Mouse (Mus musculus): ENCODE results near the gene Eif4a2. TPM values are rescaled to one million over a fixed set of nuclear protein-coding genes. Genes with fewer than 3 reads are reported as not detected.

The Eif4a2 gene
- polyA plus RNA-seq, 1 experiment from 2014 or later: 270 TPM

GRCm38 (mm10) chr16:23158292-23158691 is 51.0 kb downstream of the Eif4a2 start:
- H3K4me3 ChIP-seq (ENCODE audit: low read depth, low read length): no peak overlapping the region
- no peak overlapping the region for H3K4me2 ChIP-seq (replicated peaks; ENCODE audit: low read depth, low read length)
- ATAC-seq (ENCODE audit: insufficient number of reproducible peaks, insufficient read depth, low FRiP score, low read depth): no peak
- no peak overlapping the region for H3K27ac ChIP-seq (ENCODE audit: low read length)
- H3K4me1 ChIP-seq (ENCODE audit: control insufficient read depth, insufficient read depth, low read length): no peaks in the 10 kb centered on the region
- H3K9ac ChIP-seq (replicated peaks; ENCODE audit: low read depth, low read length): no peak overlapping the region
- H3K9me3 ChIP-seq (ENCODE audit: control insufficient read depth, low read depth, low read length): no peaks in the 10 kb centered on the region
- no peaks in the 10 kb centered on the region for H3K27me3 ChIP-seq (ENCODE audit: control insufficient read depth, insufficient read depth, low read length)
- WGBS: 93% methylated on average over 7 of the region's 7 CpGs
- H3K36me3 ChIP-seq (ENCODE audit: control insufficient read depth, insufficient read depth, low read length): no peaks in the 10 kb centered on the region

- no peaks in the 10 kb centered on the region for H3K9me3 ChIP-seq (ENCODE audit: control insufficient read depth, low read depth, low read length)
- no peak for ATAC-seq (ENCODE audit: insufficient number of reproducible peaks, insufficient read depth, low FRiP score, low read depth)
- no peak overlapping the region for H3K4me2 ChIP-seq (replicated peaks; ENCODE audit: low read depth, low read length)
- H3K36me3 ChIP-seq (ENCODE audit: control insufficient read depth, insufficient read depth, low read length): no peaks in the 10 kb centered on the region
- WGBS: 41% methylated on average over 2 of the region's 2 CpGs
- H3K4me3 ChIP-seq (ENCODE audit: low read depth, low read length): no peak overlapping the region
- H3K4me1 ChIP-seq (ENCODE audit: control insufficient read depth, insufficient read depth, low read length): no peaks in the 10 kb centered on the region
- no peak overlapping the region for H3K9ac ChIP-seq (replicated peaks; ENCODE audit: low read depth, low read length)
- no peaks in the 10 kb centered on the region for H3K27me3 ChIP-seq (ENCODE audit: control insufficient read depth, insufficient read depth, low read length)
- no peak overlapping the region for H3K27ac ChIP-seq (ENCODE audit: low read length)
Observed at GRCm38 (mm10) chr16:23158957-23159356, 51.7 kb downstream of the Eif4a2 start.

GRCm38 (mm10) chr16:23159749-23160148 is 52.5 kb downstream of the Eif4a2 start:
- Histone ChIP-seq H3K4me3 (ENCODE audit: low read depth, low read length) (no peak overlapping the region), H3K27ac (ENCODE audit: low read length) (no peak overlapping the region), H3K27me3 (ENCODE audit: control insufficient read depth, insufficient read depth, low read length) (no peaks in the 10 kb centered on the region), H3K36me3 (ENCODE audit: control insufficient read depth, insufficient read depth, low read length) (no peaks in the 10 kb centered on the region), H3K9ac (replicated peaks; ENCODE audit: low read depth, low read length) (no peak overlapping the region), H3K4me1 (ENCODE audit: control insufficient read depth, insufficient read depth, low read length) (no peaks in the 10 kb centered on the region), H3K9me3 (ENCODE audit: control insufficient read depth, low read depth, low read length) (no peaks in the 10 kb centered on the region), H3K4me2 (replicated peaks; ENCODE audit: low read depth, low read length) (no peak overlapping the region)
- WGBS: 51% methylated on average over 2 of the region's 2 CpGs
- ATAC-seq (ENCODE audit: insufficient number of reproducible peaks, insufficient read depth, low FRiP score, low read depth): no peak

GRCm38 (mm10) chr16:23162116-23162515 is 54.9 kb downstream of the Eif4a2 start:
- WGBS: 85% methylated on average over 3 of the region's 3 CpGs
- no peaks in the 10 kb centered on the region for H3K9me3 ChIP-seq (ENCODE audit: control insufficient read depth, low read depth, low read length)
- no peak overlapping the region for H3K9ac ChIP-seq (replicated peaks; ENCODE audit: low read depth, low read length)
- H3K4me1 ChIP-seq (ENCODE audit: control insufficient read depth, insufficient read depth, low read length): no peaks in the 10 kb centered on the region
- H3K36me3 ChIP-seq (ENCODE audit: control insufficient read depth, insufficient read depth, low read length): no peaks in the 10 kb centered on the region
- no peak for ATAC-seq (ENCODE audit: insufficient number of reproducible peaks, insufficient read depth, low FRiP score, low read depth)
- no peak overlapping the region for H3K4me3 ChIP-seq (ENCODE audit: low read depth, low read length)
- H3K27ac ChIP-seq (ENCODE audit: low read length): no peak overlapping the region
- no peaks in the 10 kb centered on the region for H3K27me3 ChIP-seq (ENCODE audit: control insufficient read depth, insufficient read depth, low read length)
- no peak overlapping the region for H3K4me2 ChIP-seq (replicated peaks; ENCODE audit: low read depth, low read length)

Small RNA genes lying within 50 kb of the gene (microRNA-seq; reads per million reads assigned to microRNA genes)
- 1.0 reads per million for gene Gm49346

Other genes starting within 250 kb of the Eif4a2 start
- 32.2 and 34.4 TPM in 2 replicates for gene Tbccd1, start 249.8 kb upstream of the Eif4a2 start, polyA plus RNA-seq (2014; fragmentation: Nextera tagmentation; extraction: Ambion mirVana)
- 75.1 and 87.3 TPM in 2 replicates for gene Dnajb11, start 249.6 kb upstream of the Eif4a2 start, polyA plus RNA-seq (2014; fragmentation: Nextera tagmentation; extraction: Ambion mirVana)
- gene Ahsg, start 216.2 kb upstream of the Eif4a2 start, polyA plus RNA-seq (2014; fragmentation: Nextera tagmentation; extraction: Ambion mirVana): 0.21 and 1.3 TPM in 2 replicates
- gene Fetub, start 189.1 kb upstream of the Eif4a2 start, polyA plus RNA-seq (2014; fragmentation: Nextera tagmentation; extraction: Ambion mirVana): 0.16 and 0.48 TPM in 2 replicates
- gene Hrg, start 156.4 kb upstream of the Eif4a2 start, polyA plus RNA-seq (2014; fragmentation: Nextera tagmentation; extraction: Ambion mirVana): not detected in 2 replicates
- not detected in 2 replicates for gene Kng2, start 78.0 kb upstream of the Eif4a2 start, polyA plus RNA-seq (2014; fragmentation: Nextera tagmentation; extraction: Ambion mirVana)
- 0.13 and 0.59 TPM in 2 replicates for gene Kng1, start 49.6 kb upstream of the Eif4a2 start, polyA plus RNA-seq (2014; fragmentation: Nextera tagmentation; extraction: Ambion mirVana)
- gene Rfc4, start 20.3 kb downstream of the Eif4a2 start, polyA plus RNA-seq (2014; fragmentation: Nextera tagmentation; extraction: Ambion mirVana): 112 and 121 TPM in 2 replicates
- not detected in 2 replicates for gene Adipoq, start 39.1 kb downstream of the Eif4a2 start, polyA plus RNA-seq (2014; fragmentation: Nextera tagmentation; extraction: Ambion mirVana)
- 25.6 and 25.7 TPM in 2 replicates for gene St6gal1, start 117.3 kb downstream of the Eif4a2 start, polyA plus RNA-seq (2014; fragmentation: Nextera tagmentation; extraction: Ambion mirVana)

Data from stomach, embryonic 14.5 days (tissue).